Mouse (Mus musculus): ENCODE results near the gene Nkd2. TPM values are rescaled to one million over a fixed set of nuclear protein-coding genes. Genes with fewer than 3 reads are reported as not detected.

Gene Nkd2
- total and polyA plus RNA-seq, 2 experiments from 2014 or later = 18.8 to 32.6 TPM

DNA sequence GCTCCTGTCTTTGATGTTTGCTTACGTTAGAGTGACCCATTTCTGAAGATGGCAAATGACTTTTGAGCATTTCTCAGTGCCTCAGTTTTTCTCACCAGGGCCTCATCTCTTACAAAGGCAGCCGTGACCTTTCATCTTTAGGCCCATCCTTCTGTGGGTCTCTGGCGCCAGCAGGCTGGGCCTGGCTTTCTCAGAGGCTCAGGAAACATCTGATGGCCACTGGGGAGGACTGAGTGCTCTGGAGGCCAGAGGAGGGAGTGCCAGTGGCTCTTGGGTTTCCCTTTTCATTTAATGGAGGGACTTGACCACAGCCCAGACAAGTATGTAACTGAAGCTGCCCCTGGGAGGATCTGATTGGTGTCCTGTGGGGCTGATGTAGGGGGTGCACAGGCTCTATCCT lies 76.3 kb downstream of the Nkd2 start:
- DNase-seq (ENCODE audit: low spot score) (no peak), ATAC-seq (ENCODE audit: low FRiP score) (no peak)
- no peak for TF ChIP-seq CTCF (IDR thresholded peaks at IDR 0.05)
- 55% methylated on average over 3 of the region's 3 CpGs for WGBS
- Histone ChIP-seq H3K27ac (ENCODE audit: low read depth, low read length) (no peak overlapping the region), H3K36me3 (ENCODE audit: insufficient read depth, low read length) (no peaks in the 10 kb centered on the region), H3K4me1 (ENCODE audit: insufficient read depth, low read length) (no peaks in the 10 kb centered on the region), H3K4me2 (ENCODE audit: low read depth, low read length, poor library complexity, severe bottlenecking) (no peak overlapping the region), H3K4me3 (ENCODE audit: low read depth, low read length) (no peak overlapping the region), H3K9ac (replicated peaks; ENCODE audit: low read length, poor library complexity, severe bottlenecking) (no peak overlapping the region), H3K27me3 (ENCODE audit: insufficient read depth, low read length) (no peaks in the 10 kb centered on the region), H3K9me3 (ENCODE audit: low read length) (no peaks in the 10 kb centered on the region)

DNA sequence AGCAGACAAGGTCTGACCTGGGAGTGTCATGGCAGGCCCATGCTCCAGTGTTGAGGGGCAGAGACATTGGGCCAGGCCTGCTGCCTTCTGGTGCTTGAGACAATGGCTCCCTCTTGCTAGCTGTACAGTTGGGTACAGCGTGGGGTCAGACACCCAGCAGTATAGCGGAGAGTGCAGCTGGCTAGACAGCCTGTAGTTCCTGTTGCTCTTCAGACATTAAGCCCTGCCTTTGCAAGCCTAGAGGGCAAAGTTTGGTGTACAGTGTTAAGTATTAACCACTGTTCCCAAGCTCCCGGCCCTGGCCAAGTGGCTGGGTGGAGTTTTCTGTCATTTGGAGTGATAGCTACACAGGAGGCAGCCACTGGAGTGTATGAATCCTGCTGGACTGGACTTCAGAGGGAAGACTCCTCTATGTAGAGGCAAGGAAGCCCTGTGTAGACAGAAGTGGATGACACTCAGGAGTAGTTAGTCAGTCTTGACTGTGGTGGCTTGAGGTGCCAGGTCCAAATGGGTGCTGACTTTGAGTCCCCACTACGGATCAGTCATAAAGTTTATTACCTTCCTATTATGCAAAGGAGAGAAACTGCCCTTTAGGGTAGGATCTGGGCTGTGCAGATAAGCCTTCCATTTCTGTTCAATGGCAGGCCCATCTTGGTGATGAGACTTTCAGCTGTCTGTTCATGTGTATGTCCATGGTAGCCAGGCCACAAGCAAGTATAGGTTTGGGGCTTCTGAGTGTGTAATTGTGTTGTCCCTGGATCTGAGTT lies 77.3 kb downstream of the Nkd2 start:
- Histone ChIP-seq H3K9me3 (ENCODE audit: low read length) (no peaks in the 10 kb centered on the region), H3K4me3 (ENCODE audit: low read depth, low read length) (no peak overlapping the region), H3K4me1 (ENCODE audit: insufficient read depth, low read length) (no peaks in the 10 kb centered on the region), H3K4me2 (ENCODE audit: low read depth, low read length, poor library complexity, severe bottlenecking) (no peak overlapping the region), H3K9ac (replicated peaks; ENCODE audit: low read length, poor library complexity, severe bottlenecking) (no peak overlapping the region), H3K27ac (ENCODE audit: low read depth, low read length) (no peak overlapping the region), H3K27me3 (ENCODE audit: insufficient read depth, low read length) (no peaks in the 10 kb centered on the region), H3K36me3 (ENCODE audit: insufficient read depth, low read length) (no peaks in the 10 kb centered on the region)
- ATAC-seq (ENCODE audit: low FRiP score) (no peak), DNase-seq (ENCODE audit: low spot score) (no peak)
- WGBS = 79% methylated on average over 4 of the region's 4 CpGs
- TF ChIP-seq CTCF (IDR thresholded peaks at IDR 0.05) = no peak

Other genes starting within 250 kb of the Nkd2 start
- 136 and 152 TPM in 2 replicates for gene Clptm1l, start 243.6 kb downstream of the Nkd2 start, total RNA-seq (2014; rRNA removed)
- 126 and 130 TPM in 2 replicates for gene Clptm1l, start 243.6 kb downstream of the Nkd2 start, polyA plus RNA-seq (2015; fragmentation: Nextera tagmentation; extraction: Ambion mirVana)
- 7.7 and 16.0 TPM in 2 replicates for gene Tert, start 220.7 kb downstream of the Nkd2 start, total RNA-seq (2014; rRNA removed)
- 2.3 and 2.9 TPM in 2 replicates for gene Tert, start 220.7 kb downstream of the Nkd2 start, polyA plus RNA-seq (2015; fragmentation: Nextera tagmentation; extraction: Ambion mirVana)
- gene Slc6a18, start 169.6 kb downstream of the Nkd2 start, total RNA-seq (2014; rRNA removed) = not detected in 2 replicates
- not detected in 2 replicates for gene Slc6a18, start 169.6 kb downstream of the Nkd2 start, polyA plus RNA-seq (2015; fragmentation: Nextera tagmentation; extraction: Ambion mirVana)
- 0.33 and 0.49 TPM in 2 replicates for gene Slc6a19, start 142.8 kb downstream of the Nkd2 start, total RNA-seq (2014; rRNA removed)
- 0.53 and 0.79 TPM in 2 replicates for gene Slc6a19, start 142.8 kb downstream of the Nkd2 start, polyA plus RNA-seq (2015; fragmentation: Nextera tagmentation; extraction: Ambion mirVana)
- 8.9 and 9.3 TPM in 2 replicates for gene Slc12a7, start 114.5 kb downstream of the Nkd2 start, total RNA-seq (2014; rRNA removed)
- 4.1 and 4.7 TPM in 2 replicates for gene Slc12a7, start 114.5 kb downstream of the Nkd2 start, polyA plus RNA-seq (2015; fragmentation: Nextera tagmentation; extraction: Ambion mirVana)
- 2.5 and 5.5 TPM in 2 replicates for gene Trip13, start 90.2 kb upstream of the Nkd2 start, total RNA-seq (2014; rRNA removed)
- 8.2 and 9.5 TPM in 2 replicates for gene Trip13, start 90.2 kb upstream of the Nkd2 start, polyA plus RNA-seq (2015; fragmentation: Nextera tagmentation; extraction: Ambion mirVana)
- gene Brd9, start 90.2 kb upstream of the Nkd2 start, total RNA-seq (2014; rRNA removed) = 84.1 and 111 TPM in 2 replicates
- gene Brd9, start 90.2 kb upstream of the Nkd2 start, polyA plus RNA-seq (2015; fragmentation: Nextera tagmentation; extraction: Ambion mirVana) = 86.1 and 90.5 TPM in 2 replicates
- gene Zdhhc11, start 116.2 kb upstream of the Nkd2 start, total RNA-seq (2014; rRNA removed) = not detected in 2 replicates
- not detected in 2 replicates for gene Zdhhc11, start 116.2 kb upstream of the Nkd2 start, polyA plus RNA-seq (2015; fragmentation: Nextera tagmentation; extraction: Ambion mirVana)
- gene Tppp, start 161.8 kb upstream of the Nkd2 start, total RNA-seq (2014; rRNA removed) = 34.5 and 35.9 TPM in 2 replicates
- gene Tppp, start 161.8 kb upstream of the Nkd2 start, polyA plus RNA-seq (2015; fragmentation: Nextera tagmentation; extraction: Ambion mirVana) = 8.3 and 9.8 TPM in 2 replicates
- gene Cep72, start 214.7 kb upstream of the Nkd2 start, total RNA-seq (2014; rRNA removed) = 3.2 and 8.1 TPM in 2 replicates
- gene Cep72, start 214.7 kb upstream of the Nkd2 start, polyA plus RNA-seq (2015; fragmentation: Nextera tagmentation; extraction: Ambion mirVana) = 5.1 and 6.1 TPM in 2 replicates